ENCODE assay signal across 8 mouse cellular contexts in the genomic region with DNA sequence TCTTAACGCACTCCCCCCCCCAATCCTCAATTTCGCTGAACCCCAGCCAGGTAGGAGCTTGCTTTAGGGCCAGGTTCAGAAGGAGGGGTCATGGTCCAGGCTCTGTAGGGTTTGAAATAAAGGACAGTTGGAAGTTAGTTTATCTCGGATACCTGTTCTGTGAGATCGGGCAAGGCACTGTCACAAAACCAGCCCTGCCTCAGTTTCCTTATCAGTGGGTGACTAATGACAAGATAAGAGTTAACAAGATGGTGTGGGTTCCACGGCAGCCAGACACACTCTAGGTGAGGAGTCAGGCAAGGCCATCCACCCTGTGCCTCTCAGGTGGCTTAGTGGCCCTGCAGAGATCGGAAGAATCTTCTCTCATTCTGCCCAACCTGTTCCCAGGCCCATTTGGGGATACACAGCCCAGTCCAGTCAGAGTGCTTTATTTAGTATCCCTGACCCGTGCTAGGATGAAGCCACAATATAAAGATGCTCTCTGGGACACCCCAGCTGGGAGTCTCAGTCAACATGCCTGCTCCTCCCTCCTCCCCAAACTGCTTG. TPM values are rescaled to one million over a fixed set of nuclear protein-coding genes. Genes with fewer than 3 reads are reported as not detected.
DNase-seq lines count a peak whose midpoint lies in the region; ATAC-seq lines count a peak whose summit lies in the region.

No protein-coding gene starts in this region.

- DNase-seq in heart, postnatal 14 days = no peak
- no peak for DNase-seq in embryonic facial prominence, embryonic 14.5 days (ENCODE audit: low spot score)
- DNase-seq in induced T-regulatory cell, adult 2 months (ENCODE audit: low read depth) = peak; percentile 47
- no peak for DNase-seq in spleen, postnatal 4 days (ENCODE audit: low spot score in 2 of 2)
- no peak for DNase-seq in frontal cortex, postnatal 10 days (ENCODE audit: low spot score in 2 of 2)

- H3K27ac ChIP-seq in heart, embryonic 13.5 days (replicated peaks) = peak overlapping the region; percentile 47; the same call in 1 of the 2 replicates
- H3K27ac ChIP-seq in embryonic facial prominence, embryonic 14.5 days (replicated peaks; ENCODE audit: low read depth, low read length) = no peak overlapping the region
- H3K27ac ChIP-seq in midbrain, embryonic 15.5 days = no peak overlapping the region; the same call in 1 of the 2 replicates

- 58% methylated on average over 7 of the region's 7 CpGs for WGBS in heart, embryonic 13.5 days
- 74% methylated on average over 7 of the region's 7 CpGs for WGBS in embryonic facial prominence, embryonic 14.5 days
- 76% methylated on average over 7 of the region's 7 CpGs for WGBS in midbrain, embryonic 15.5 days

- H3K4me1 ChIP-seq in heart, embryonic 13.5 days = peaks cover 63% of the 10 kb centered on the region
- H3K4me1 ChIP-seq in embryonic facial prominence, embryonic 14.5 days (ENCODE audit: control insufficient read depth, insufficient read depth, low read length) = peaks cover 34% of the 10 kb centered on the region
- peaks cover 51% of the 10 kb centered on the region for H3K4me1 ChIP-seq in midbrain, embryonic 15.5 days

- no peak for ATAC-seq in heart, embryonic 13.5 days (ENCODE audit: extremely low read depth, insufficient number of reproducible peaks, low FRiP score, low TSS enrichment)
- no peak for ATAC-seq in embryonic facial prominence, embryonic 14.5 days (ENCODE audit: low read depth)
- no peak for ATAC-seq in midbrain, embryonic 15.5 days (replicated peaks)
- ATAC-seq in activated CD4-positive, CD25-positive, alpha-beta regulatory T cell, adult 4 months = no peak

- H3K9me3 ChIP-seq in heart, embryonic 13.5 days = no peaks in the 10 kb centered on the region
- no peaks in the 10 kb centered on the region for H3K9me3 ChIP-seq in embryonic facial prominence, embryonic 14.5 days (ENCODE audit: control insufficient read depth, low read length)
- H3K9me3 ChIP-seq in midbrain, embryonic 15.5 days = no peaks in the 10 kb centered on the region

- H3K4me2 ChIP-seq in heart, embryonic 13.5 days = peak overlapping the region; percentile 95
- peak overlapping the region; percentile 89 for H3K4me2 ChIP-seq in embryonic facial prominence, embryonic 14.5 days (ENCODE audit: low read depth, low read length)
- H3K4me2 ChIP-seq in midbrain, embryonic 15.5 days = peak overlapping the region; percentile 88

- H3K9ac ChIP-seq in heart, embryonic 13.5 days = peak overlapping the region; percentile 98
- H3K9ac ChIP-seq in embryonic facial prominence, embryonic 14.5 days (ENCODE audit: low read depth, low read length) = peak overlapping the region; percentile 96; the same call in 1 of the 2 replicates
- H3K9ac ChIP-seq in midbrain, embryonic 15.5 days = peak overlapping the region; percentile 90

- H3K36me3 ChIP-seq in heart, embryonic 13.5 days = no peaks in the 10 kb centered on the region
- H3K36me3 ChIP-seq in embryonic facial prominence, embryonic 14.5 days (ENCODE audit: control insufficient read depth, insufficient read depth, low read length) = no peaks in the 10 kb centered on the region
- H3K36me3 ChIP-seq in midbrain, embryonic 15.5 days (replicated peaks) = no peaks in the 10 kb centered on the region

- H3K4me3 ChIP-seq in heart, embryonic 13.5 days = peak overlapping the region; percentile 93
- peak overlapping the region; percentile 93 for H3K4me3 ChIP-seq in embryonic facial prominence, embryonic 14.5 days (ENCODE audit: low read depth, low read length)
- H3K4me3 ChIP-seq in midbrain, embryonic 15.5 days = peak overlapping the region; percentile 66

- H3K27me3 ChIP-seq in heart, embryonic 13.5 days (replicated peaks) = no peaks in the 10 kb centered on the region
- no peaks in the 10 kb centered on the region for H3K27me3 ChIP-seq in embryonic facial prominence, embryonic 14.5 days (replicated peaks; ENCODE audit: control insufficient read depth, insufficient read depth, low read length)
- H3K27me3 ChIP-seq in midbrain, embryonic 15.5 days (replicated peaks) = no peaks in the 10 kb centered on the region

- intact Hi-C loops in heart, postnatal 14 days (cut with DNase I) = loop anchor here (2.0 to 5.0 kb wide), 3 partner anchors 19 to 152 kb away; a partner anchor contains a TSS

RNA-seq across cellular contexts. Expression of a gene that starts 2.4 kb away (rescaled TPM):
- 11.9 and 12.2 TPM in 2 replicates for polyA plus RNA-seq in heart, embryonic 13.5 days (2015; fragmentation: Nextera tagmentation; extraction: Ambion mirVana)
- 10 to 100 TPM; 32.4 to 35.0 TPM for total RNA-seq in heart, postnatal 14 days (2021)
- 7.6 and 10.8 TPM in 2 replicates for polyA plus RNA-seq in embryonic facial prominence, embryonic 14.5 days (2014; fragmentation: Nextera tagmentation; extraction: Ambion mirVana)
- polyA plus RNA-seq in midbrain, embryonic 15.5 days (2015; fragmentation: Nextera tagmentation; extraction: Ambion mirVana) = 41.0 and 41.7 TPM in 2 replicates
- polyA plus RNA-seq in activated CD4-positive, CD25-positive, alpha-beta regulatory T cell, adult 4 months (2017; shearing (Covaris generic)) = 10 to 100 TPM; 20.5 to 22.7 TPM

RNA-seq across cellular contexts. Expression of a gene that starts 26.3 kb away (rescaled TPM):
- 1.3 and 1.4 TPM in 2 replicates for polyA plus RNA-seq in heart, embryonic 13.5 days (2015; fragmentation: Nextera tagmentation; extraction: Ambion mirVana)
- 10 to 100 TPM in 1 of 2 experiments, 1 to 10 TPM in 1; 10.0 to 11.5 TPM for total RNA-seq in heart, postnatal 14 days (2021)
- polyA plus RNA-seq in embryonic facial prominence, embryonic 14.5 days (2014; fragmentation: Nextera tagmentation; extraction: Ambion mirVana) = 5.5 TPM in 2 replicates
- 1.6 and 2.2 TPM in 2 replicates for polyA plus RNA-seq in midbrain, embryonic 15.5 days (2015; fragmentation: Nextera tagmentation; extraction: Ambion mirVana)
- 1 to 10 TPM; 3.9 to 4.9 TPM for polyA plus RNA-seq in activated CD4-positive, CD25-positive, alpha-beta regulatory T cell, adult 4 months (2017; shearing (Covaris generic))
